In the genomic region with DNA sequence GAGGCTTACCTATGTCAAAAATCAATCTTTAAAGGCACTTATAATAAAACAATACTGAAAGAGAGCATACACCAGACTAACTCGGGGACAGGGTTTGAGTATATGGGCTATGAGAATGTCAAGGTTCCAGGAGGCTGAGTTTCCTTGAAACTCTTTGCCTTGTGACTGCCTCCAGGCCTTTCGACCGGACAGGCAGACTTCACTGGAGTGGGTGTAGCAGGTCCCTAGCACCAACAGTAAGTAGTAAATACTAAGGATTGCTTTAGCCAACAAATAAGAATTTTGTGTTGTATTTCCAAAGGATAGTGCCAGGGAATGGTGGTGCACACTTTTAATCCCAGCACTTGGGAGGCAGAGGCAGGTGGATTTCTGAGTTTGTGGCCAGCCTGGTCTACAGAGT, we compare ENCODE assay signal across 1 mouse cellular context. TPM values are rescaled to one million over a fixed set of nuclear protein-coding genes. Genes with fewer than 3 reads are reported as not detected.
"Had no signal": no experiment of that assay in that cellular context is flagged by ENCODE, and none has a peak within 500 bp of the region (broad histone marks: within the 10 kb centered on the region; RNA-seq: fewer than 3 reads in every experiment).

No protein-coding gene starts in this region.

RNA-seq across cellular contexts. Expression of gene Gm10037, which starts 31.8 kb away (rescaled TPM):
- polyA plus RNA-seq: small intestine, adult 2 months had no signal
